In the genomic region with DNA sequence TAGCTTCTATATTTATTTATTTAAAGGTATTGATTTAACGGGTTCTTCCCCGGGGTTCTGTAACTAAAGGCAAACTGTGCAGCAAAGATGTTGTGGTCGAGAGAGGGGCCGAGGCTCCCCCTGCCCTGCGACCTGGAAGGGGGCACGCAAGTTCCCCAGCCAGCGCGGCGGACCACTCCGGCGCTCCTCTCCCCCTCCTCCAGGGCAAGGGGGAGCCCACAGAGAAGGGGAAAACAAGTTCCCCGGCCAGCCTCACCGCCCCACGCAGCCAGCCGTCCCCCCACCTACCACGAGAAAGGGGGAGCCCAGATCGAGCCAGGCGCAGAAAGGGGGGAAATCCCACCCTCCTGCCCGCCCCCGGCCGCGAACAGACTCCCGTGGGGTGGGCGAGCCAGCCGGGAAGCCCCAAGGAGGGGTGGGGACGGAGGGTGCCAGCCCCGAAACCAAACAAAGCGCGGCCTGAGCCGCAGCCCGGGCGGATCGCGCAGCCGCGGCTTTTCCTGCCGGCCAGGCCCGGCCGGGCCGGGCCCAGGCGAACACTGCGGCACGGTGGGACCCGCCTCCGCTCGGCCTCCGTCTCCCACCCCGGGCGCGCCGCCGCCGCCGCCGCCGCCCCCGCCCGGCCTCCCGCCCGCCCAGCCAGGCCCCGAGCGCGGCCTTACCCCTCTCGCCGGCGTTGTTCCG, we compare ENCODE assay signal across 8 mouse cellular contexts. TPM values are rescaled to one million over a fixed set of nuclear protein-coding genes. Genes with fewer than 3 reads are reported as not detected.
A peak's percentile ranks its signal among the peaks of the same experiment; 100 is the strongest.
DNase-seq lines count a peak whose midpoint lies in the region; ATAC-seq and TF ChIP-seq lines count a peak whose summit lies in the region.

No protein-coding gene starts in this region.

- peaks cover 10% of the 10 kb centered on the region for H3K4me1 ChIP-seq in heart, adult 2 months (ENCODE audit: control insufficient read depth, insufficient read depth, low read length)
- H3K4me1 ChIP-seq in kidney, adult 2 months (ENCODE audit: control insufficient read depth, insufficient read depth, low read length) = no peaks in the 10 kb centered on the region; the same call in 1 of the 2 replicates
- peaks cover 16% of the 10 kb centered on the region for H3K4me1 ChIP-seq in limb, embryonic 13.5 days
- peaks cover 17% of the 10 kb centered on the region for H3K4me1 ChIP-seq in midbrain, embryonic 14.5 days (ENCODE audit: control insufficient read depth, insufficient read depth, low read length)

- no peaks in the 10 kb centered on the region for H3K27me3 ChIP-seq in heart, adult 2 months (ENCODE audit: control insufficient read depth, insufficient read depth, low read length)
- no peaks in the 10 kb centered on the region for H3K27me3 ChIP-seq in kidney, adult 2 months (replicated peaks; ENCODE audit: control insufficient read depth, insufficient read depth, low read length)
- no peaks in the 10 kb centered on the region for H3K27me3 ChIP-seq in limb, embryonic 13.5 days
- H3K27me3 ChIP-seq in midbrain, embryonic 14.5 days (ENCODE audit: control insufficient read depth, insufficient read depth, low read length) = no peaks in the 10 kb centered on the region

- no peak for TF ChIP-seq POLR2A in heart, adult 2 months (IDR thresholded peaks at IDR 0.05; ENCODE audit: insufficient read depth, low read depth, low read length)
- TF ChIP-seq POLR2A in kidney, adult 2 months (IDR thresholded peaks at IDR 0.05; ENCODE audit: low read depth, low read length) = no peak

- H3K4me3 ChIP-seq in heart, adult 2 months = peak overlapping the region; percentile 75
- H3K4me3 ChIP-seq in kidney, adult 2 months (ENCODE audit: insufficient read depth, low read depth, low read length) = peak overlapping the region; percentile 88
- H3K4me3 ChIP-seq in limb, embryonic 13.5 days = peak overlapping the region; percentile 98
- H3K4me3 ChIP-seq in midbrain, embryonic 14.5 days (replicated peaks; ENCODE audit: low read depth, low read length) = peak overlapping the region; percentile 99

- DNase-seq in urinary bladder, adult 18-20 months (ENCODE audit: low spot score in 2 of 2) = peak; percentile 39 to 55
- no peak for DNase-seq in urinary bladder, adult 2 months (ENCODE audit: low spot score)
- DNase-seq in embryo, embryonic 9.5 days (ENCODE audit: extremely low spot score) = peak; percentile 73
- DNase-seq in heart, adult 2 months = peak; percentile 78 to 82
- peak; percentile 56 for DNase-seq in kidney, adult 2 months
- DNase-seq in midbrain, embryonic 14.5 days = peak; percentile 78
- peak; percentile 52 to 62 for DNase-seq in spleen, postnatal 14 days (ENCODE audit: low spot score in 2 of 2)

- peak overlapping the region; percentile 100 for H3K9ac ChIP-seq in heart, adult 2 months (ENCODE audit: low read depth, low read length)
- peak overlapping the region; percentile 100 for H3K9ac ChIP-seq in limb, embryonic 13.5 days
- peak overlapping the region; percentile 100 for H3K9ac ChIP-seq in midbrain, embryonic 14.5 days (replicated peaks; ENCODE audit: low read length)

- peak overlapping the region; percentile 90 for H3K27ac ChIP-seq in heart, adult 2 months
- H3K27ac ChIP-seq in kidney, adult 2 months (ENCODE audit: insufficient read depth, low read depth, low read length) = peak overlapping the region; percentile 56
- H3K27ac ChIP-seq in limb, embryonic 13.5 days = peak overlapping the region; percentile 100
- peak overlapping the region; percentile 100 for H3K27ac ChIP-seq in midbrain, embryonic 14.5 days (replicated peaks; ENCODE audit: low read depth, low read length)

- TF ChIP-seq EP300 in heart, adult 2 months (IDR thresholded peaks at IDR 0.05; ENCODE audit: insufficient read depth, low read depth, low read length) = no peak

- ATAC-seq in limb, embryonic 13.5 days (ENCODE audit: low FRiP score, low read depth) = peak; percentile 10
- peak; percentile 28 for ATAC-seq in midbrain, embryonic 14.5 days (ENCODE audit: low FRiP score, low TSS enrichment)

- peaks cover 5% of the 10 kb centered on the region for H3K79me2 ChIP-seq in heart, adult 2 months (replicated peaks; ENCODE audit: control insufficient read depth, insufficient read depth, low read length)

- no peaks in the 10 kb centered on the region for H3K9me3 ChIP-seq in limb, embryonic 13.5 days
- no peaks in the 10 kb centered on the region for H3K9me3 ChIP-seq in midbrain, embryonic 14.5 days (ENCODE audit: control insufficient read depth, low read length)

- intact Hi-C loops in heart, adult 2 months (cut with DNase I) = loop anchor here (5.0 to 10.0 kb wide), 4 partner anchors 87 to 1920 kb away; partner anchors contain the start of genes Foxn2, Msh6, Ppp1r21 and Srbd1

- peaks cover 8% of the 10 kb centered on the region for H3K36me3 ChIP-seq in heart, adult 2 months (ENCODE audit: control insufficient read depth, insufficient read depth, low read length)
- H3K36me3 ChIP-seq in kidney, adult 2 months (ENCODE audit: control insufficient read depth, insufficient read depth, low read length) = no peaks in the 10 kb centered on the region
- no peaks in the 10 kb centered on the region for H3K36me3 ChIP-seq in limb, embryonic 13.5 days
- no peaks in the 10 kb centered on the region for H3K36me3 ChIP-seq in midbrain, embryonic 14.5 days (ENCODE audit: control insufficient read depth, insufficient read depth, low read length)

- peak overlapping the region; percentile 79 for H3K4me2 ChIP-seq in limb, embryonic 13.5 days (replicated peaks)
- peak overlapping the region; percentile 62 for H3K4me2 ChIP-seq in midbrain, embryonic 14.5 days (ENCODE audit: low read length)

- 3% methylated on average over 61 of the region's 67 CpGs for WGBS in heart, adult 2 months
- 2% methylated on average over 48 of the region's 67 CpGs for WGBS in kidney, adult 2 months
- under 1% methylated on average over 34 of the region's 67 CpGs for WGBS in limb, embryonic 13.5 days
- under 1% methylated on average over 59 of the region's 67 CpGs for WGBS in midbrain, embryonic 14.5 days

- TF ChIP-seq CTCF in heart, adult 2 months (IDR thresholded peaks at IDR 0.05) = no peak
- TF ChIP-seq CTCF in kidney, adult 2 months (conservative IDR thresholded peaks at IDR 0.05; ENCODE audit: insufficient read depth, insufficient read length, low read depth, low read length) = no peak

RNA-seq across cellular contexts. Expression of gene Fbxo11, which starts 0.6 kb away (rescaled TPM):
- 41.2 and 44.1 TPM in 2 replicates for polyA plus RNA-seq in urinary bladder, adult 2 months (2012; rRNA removed)
- 10 to 100 TPM; 31.2 to 35.1 TPM for total RNA-seq in heart, adult 2 months (2021)
- polyA plus RNA-seq in heart, adult 2 months (2012; rRNA removed) = 13.4 and 27.9 TPM in 2 replicates
- 13.8 and 18.5 TPM in 2 replicates for polyA plus RNA-seq in kidney, adult 2 months (2012; rRNA removed)
- 20.3 and 21.1 TPM in 2 replicates for polyA plus RNA-seq in limb, embryonic 13.5 days (2015; fragmentation: Nextera tagmentation; extraction: Ambion mirVana)
- polyA plus RNA-seq in midbrain, embryonic 14.5 days (2014; fragmentation: Nextera tagmentation; extraction: Ambion mirVana) = 51.3 and 53.9 TPM in 2 replicates
